Mouse (Mus musculus) ES-Bruce4 (cell line): ENCODE results near the gene Atp6v0d1.

Experiments
- CTCF ChIP-seq: IDR thresholded peaks from one replicate; pipeline ENCODE4 v1.8.1; 2011; ENCODE audit warnings: low read depth, low read length
- EP300 ChIP-seq: IDR thresholded peaks from 2 replicates; pipeline ENCODE4 v1.6.1; 2011; ENCODE audit warnings: low read depth, low read length; ENCODE audit not compliant: insufficient read depth
- POLR2A ChIP-seq: IDR thresholded peaks from one replicate; pipeline ENCODE4 v1.8.1; 2011; ENCODE audit warnings: low read length; ENCODE audit not compliant: insufficient read depth

GRCm38 (mm10) chr8:105574741-105575140, 8.9 kb upstream of the Atp6v0d1 start:
- no peak for TF ChIP-seq POLR2A
- no peak for TF ChIP-seq EP300
- no peak for TF ChIP-seq CTCF
